Mouse (Mus musculus) right cerebral cortex, postnatal 4 days (tissue): ENCODE data around the gene Mymx.
A peak's percentile ranks its signal among the peaks of the same experiment; 100 is the strongest.

Source experiments
- DNase-seq: peaks from one replicate; pipeline ENCODE4 v3.0.0-alpha.2; 2022

Gene Mymx

DNA sequence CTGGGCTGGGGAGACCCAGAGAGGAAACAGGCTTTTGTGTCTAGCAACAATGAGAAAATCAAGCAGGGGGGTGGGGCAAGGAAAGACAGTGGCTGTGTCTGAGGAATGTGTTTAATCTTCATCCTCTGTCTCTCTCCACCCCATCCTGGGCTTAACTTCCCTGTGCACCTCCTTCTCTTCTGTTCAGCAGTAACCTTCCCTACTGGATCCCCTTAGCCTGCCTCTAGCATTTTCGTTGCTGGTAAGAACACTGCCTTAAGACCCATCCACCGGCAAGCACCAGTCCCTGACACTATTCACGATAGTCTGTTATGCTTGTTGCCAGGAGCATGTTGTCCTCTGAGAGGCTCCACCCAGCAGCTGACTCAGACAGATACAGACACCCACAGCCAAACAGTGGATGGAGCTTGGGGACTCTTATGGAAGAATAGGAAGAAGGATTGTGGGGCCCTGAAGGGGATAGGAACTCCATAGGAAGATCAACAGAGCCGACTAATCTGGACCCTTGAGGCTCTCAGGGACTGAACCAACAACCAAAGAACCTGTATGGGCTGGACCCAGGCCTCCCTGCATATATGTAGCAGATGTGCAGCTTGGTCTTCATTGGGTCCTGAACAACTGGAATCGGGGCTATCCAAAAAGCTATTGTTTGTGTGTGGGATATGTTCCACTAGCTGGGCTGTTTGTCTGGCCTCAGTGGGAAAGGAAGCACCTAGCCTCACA is 8.4 kb upstream of the Mymx start:
- DNase-seq: no peak

DNA sequence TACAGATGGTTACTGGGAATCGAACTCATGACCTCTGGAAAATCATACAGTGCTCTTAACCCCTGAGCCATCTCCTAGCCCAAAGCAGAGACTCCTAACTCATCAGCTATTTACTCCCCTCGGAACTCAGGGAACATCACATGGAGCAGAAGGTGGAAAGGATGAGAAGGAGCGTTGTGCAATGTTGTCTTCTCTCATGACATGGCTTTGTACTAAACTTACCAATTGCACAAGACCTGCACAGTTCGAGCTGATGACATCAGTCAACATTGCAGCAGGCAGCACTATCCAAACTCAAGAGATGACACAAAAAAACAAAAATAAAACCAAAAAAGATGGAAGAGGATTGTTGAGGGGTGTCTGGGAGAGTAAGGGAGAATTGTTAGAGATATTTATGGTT is 6.5 kb upstream of the Mymx start:
- no peak for DNase-seq

DNA sequence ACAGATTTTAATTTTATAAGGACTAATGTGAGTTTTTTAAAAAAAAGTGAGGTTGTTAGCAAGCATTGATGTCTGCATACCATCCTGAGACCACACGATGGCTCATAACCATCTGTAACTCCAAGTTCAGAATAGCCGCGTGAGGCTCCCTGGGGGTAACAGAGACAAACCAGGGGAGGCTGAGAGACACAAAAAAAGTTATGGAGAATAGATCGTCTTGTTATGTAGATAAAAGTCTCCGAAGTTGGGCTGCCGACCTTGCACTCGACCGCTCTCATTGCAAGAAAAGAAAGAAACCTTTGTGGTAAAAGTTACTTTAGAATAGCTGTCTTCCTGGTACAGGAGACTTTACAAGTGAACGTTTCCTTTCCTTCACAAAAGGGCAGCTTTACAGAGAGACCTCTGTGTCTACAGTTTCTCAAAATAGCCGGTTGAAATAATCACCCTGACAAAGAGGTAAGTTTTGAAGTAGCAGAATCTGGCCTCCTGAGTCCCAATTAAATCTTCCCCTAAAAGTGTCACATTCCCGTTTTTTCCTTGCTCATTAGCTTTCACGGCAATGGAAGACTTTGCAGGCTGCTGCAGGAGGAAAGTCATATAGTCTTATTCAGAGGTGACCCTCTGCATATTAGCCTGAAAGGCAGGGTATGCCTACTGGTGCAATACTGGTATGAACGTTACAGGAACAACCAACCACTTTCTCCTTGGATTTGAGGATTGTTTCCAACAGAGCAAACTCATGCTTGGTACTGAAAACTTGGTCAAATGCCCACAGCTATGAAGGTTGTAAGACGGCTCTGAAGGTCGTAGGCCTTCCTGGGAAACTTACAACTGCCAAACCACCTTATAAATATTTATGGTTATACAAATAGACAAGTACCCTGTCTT is 5.3 kb upstream of the Mymx start:
- no peak for DNase-seq

DNA sequence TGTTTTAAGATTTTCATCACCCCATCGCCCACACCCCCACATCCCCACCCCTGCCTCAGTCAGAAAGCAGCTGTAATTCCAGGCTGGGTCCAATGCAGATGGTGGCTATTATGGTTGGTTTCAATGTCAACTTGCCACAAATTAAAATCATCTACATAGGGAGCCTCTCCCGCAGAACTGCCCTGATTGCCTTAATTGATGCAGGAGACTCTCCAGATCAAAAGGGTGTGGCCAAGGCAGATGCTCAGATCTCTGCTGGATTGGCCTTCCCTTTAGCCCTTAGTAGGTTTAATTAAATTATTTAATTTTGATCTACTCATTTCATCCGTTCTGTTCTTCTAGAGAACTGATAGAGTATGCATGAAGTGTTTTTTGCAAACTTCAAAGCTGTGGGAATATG is 1.1 kb upstream of the Mymx start:
- DNase-seq: no peak

DNA sequence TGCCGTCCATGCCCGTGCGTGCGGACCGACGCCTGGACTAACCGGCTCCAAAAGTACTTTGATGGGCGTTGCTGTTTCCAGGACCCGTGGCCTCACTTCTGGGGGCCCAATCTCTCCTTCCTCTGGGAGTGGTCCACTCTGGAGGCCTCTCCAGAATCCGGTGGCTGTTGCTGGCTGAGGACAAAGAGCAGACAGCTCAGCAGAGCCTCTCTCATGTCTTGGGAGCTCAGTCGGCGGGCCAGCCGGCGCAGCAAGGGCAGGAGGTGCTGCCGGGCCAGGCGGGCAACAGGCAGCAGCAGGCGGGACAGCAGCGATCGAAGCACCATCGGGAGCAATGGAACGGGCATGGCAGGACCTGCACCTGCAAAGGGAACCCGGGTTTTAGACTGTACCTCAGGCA is 577 bp downstream of the Mymx start:
- no peak for DNase-seq

DNA sequence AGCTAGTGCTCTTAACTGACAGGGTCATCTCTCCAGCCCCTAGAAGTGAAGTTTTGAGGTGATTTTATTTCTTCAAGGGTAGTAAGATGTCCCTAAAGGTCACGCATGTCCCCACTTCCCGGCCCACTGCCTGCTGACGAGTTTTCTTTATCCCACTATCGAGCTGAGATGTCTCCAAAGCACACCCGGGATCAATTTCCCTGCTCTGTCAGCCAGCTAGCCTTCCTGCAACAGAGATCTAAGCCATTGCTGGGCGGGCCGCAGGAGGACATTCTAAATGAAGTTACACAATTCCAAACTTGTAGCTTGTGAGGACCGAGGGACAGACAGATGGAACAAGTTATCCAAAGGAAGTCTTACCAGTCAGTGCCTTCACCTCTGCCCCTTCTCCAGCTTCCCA is 1.6 kb downstream of the Mymx start:
- no peak for DNase-seq

DNA sequence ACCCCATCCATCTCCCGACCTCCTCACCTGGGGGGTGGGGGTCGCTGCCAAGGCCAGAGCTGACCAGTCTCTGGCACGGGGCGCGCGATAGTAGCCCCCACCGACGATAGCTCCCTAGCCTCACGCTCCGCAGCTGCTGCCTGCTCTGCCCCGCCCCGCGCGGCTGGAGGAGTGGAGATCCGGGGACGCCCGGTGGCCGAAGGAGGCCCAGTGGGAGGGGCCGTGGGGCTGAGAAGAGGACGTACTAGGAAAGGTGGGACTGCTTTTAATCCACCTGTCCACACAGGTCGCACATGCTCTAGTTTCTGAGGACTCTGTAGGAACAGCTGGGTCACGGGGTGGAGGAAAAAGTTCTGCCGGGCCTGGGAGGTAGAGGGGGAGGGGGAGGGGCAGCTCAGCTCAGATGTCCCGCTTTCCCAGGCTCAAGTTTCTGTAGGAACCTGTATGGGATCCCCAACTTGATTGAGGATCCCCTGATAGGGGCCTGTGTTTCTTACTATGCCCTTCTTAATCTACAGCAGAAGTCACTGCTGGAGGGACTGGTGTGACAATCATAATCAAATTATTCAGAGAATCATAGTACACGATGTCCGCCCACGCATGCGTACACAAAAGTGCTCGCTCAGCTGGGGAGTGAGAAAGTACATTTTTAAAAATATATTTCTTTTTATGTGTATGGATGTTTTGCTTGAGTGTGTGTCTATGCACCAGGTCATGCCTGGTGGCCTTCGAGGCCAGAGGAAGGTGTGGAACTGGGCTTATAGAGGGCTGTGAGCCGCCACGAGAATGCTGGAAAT is 2.3 kb downstream of the Mymx start, which contains the start of gene Slc29a1:
Slc29a1 (minus strand) TSS at position 161 of the 797 bp plus-strand sequence.
- no peak for DNase-seq

DNA sequence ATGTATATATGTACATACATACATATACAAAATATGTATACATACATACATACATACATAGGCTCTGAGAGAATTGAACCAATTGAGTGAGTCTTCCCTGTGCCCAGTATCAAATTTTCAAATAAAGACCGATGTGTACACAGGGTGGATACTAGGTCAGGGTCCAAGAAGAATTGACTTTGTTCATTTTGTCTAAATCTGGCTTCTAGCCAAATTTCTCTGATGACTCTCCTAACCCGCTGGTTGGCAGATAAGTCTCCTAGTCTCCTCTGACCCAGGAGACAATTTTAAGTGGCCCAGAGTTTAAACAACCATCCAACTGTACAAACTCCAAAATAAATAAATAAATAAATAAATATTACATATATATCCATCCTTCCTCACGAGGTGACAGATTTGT is 3.0 kb downstream of the Mymx start:
- DNase-seq: no peak

DNA sequence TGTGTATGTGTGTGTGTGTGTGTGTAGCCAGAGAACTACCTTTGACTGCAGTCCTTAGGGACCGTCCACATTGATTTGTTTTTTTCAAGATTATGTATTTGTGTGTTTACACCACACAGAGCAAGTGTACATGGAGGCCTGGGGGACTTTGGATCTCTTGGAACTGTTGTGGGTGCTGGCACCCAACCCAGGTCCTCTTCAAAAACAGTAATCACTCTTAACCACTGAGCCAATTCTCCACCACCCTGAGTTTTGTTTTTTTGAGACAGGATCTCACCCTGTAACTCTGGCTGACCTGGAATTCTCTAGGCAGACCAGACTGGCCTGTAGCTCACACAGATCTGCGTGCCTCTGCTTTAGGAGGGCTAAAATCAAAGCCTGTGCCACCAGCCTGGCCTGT is 3.5 kb downstream of the Mymx start:
- DNase-seq: no peak

DNA sequence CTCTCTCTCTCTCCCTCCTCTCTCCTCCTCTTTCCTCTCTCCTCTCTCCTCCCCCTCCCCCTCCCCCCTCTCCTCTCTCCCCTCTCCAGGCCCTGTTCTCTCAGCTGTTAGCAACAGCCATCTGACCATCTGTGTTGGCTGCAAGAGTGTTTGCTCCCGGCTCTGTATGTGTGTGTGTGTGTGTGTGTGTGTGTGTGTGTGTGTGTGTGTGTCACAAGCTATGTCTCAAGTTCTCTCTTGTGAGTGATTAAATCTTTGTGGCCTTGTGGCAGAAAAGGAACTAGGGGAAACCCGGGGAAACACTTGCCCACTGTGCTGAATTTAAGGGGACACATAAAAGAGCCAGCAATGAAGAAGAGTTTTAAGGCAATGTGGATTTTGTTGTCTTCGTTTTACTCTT is 4.1 kb downstream of the Mymx start:
- DNase-seq: no peak

DNA sequence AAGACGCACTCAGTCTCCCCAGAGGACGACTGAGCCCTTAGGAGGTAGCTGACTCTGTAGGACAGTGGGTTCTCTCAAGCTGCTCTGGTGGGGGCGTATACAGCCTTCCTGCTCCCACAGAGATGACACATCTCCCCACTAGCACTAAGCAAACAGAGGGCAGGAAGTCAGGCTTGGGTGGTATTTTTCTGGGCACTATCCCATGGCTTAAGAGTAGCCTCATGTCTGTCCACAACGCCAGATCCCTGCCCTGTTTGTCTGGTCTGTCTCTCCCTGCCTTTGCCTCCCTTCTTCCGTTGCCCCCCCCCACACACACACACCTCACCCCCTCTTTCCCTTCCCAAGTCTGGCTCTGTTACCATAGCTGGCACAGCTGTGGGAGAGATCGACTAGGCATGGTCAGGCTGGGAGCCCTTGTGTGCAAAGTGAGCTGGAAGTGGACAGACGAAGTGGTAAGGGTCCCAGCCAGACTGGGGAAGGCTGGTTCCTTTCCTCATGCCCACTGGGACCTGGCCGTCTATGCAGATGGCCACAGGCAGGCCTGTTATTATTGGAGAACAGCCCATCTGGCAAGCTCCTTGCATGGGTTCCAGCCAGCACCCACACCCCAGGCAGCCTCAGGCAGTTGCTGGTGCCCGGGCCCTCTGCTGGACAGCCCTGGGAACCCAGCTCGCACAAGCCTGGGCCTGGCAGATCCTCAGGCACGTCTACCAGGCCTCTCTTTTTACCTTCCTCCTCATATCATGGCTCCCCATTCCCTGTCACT is 5.1 kb downstream of the Mymx start:
- peak; percentile 58 for DNase-seq

DNA sequence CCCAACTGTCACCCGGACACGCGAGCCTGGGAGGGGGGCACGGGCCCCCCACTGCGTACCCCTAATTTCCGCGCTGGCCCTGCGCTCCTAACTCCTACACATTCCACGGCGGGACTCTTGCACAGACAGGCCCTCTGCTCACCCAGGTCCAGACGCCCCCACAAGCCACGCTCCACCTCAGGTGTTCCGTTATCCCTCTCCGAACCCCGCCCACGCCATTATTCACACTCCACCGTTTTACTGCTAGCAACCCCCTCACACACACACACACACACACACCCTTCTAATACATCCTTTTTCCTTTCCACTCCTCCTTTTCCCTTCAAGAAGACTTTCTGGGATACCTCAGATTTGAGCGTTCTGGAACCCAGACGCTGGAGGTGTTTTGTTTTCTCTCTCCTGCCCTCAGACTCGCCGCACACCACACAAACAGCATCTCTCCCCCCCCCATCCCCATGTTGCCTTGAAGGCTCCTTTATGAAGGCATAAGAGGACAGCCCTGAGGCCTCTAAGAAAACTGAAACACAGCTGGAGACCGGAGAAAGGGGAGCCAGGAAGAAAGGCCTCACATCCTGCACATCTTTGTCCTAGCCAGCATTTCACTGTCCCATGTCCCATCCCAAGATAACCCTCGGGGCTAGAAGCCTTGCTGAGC is 6.0 kb downstream of the Mymx start:
- no peak for DNase-seq

DNA sequence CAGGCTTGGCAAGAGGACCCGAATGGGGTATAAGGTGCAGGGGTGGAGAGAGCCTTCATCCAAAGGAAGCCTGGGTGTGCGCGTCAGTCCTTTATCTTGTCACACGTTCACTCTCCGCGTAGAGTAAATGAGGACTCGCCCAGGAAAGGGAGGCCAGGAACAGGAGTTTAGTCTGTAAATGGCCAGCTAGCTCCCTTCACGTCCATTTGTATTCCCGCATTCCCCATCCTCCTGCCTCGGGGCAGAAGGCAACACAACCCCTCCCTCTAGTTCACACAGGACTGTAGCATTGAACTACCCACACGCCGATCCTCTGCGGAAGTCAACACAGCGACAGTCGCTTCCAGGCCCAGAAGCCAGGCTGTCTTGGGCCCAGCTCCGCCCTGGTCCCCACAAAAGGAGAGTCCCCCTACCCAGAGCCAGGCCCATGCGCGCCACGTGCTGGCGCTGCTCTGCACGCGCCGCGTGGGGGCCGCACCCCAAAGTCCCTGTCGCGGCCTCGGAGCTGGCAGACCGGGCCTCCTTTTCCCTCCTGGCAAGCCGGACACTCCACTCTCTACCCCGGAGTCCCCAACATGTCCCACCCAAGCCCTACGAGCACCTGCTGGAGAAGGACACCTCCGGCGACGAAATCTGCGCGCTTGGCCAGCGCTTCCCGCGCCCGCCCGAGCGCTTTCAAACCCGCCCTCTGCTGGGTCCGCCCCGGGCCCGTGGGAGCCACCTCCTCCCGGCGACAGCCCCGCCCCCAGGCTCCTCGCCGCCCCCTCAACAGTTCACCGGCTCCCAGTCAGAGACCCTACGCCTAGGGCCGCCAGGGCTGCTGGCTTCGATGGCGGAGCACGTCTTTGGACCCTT is 6.8 kb downstream of the Mymx start:
- DNase-seq: peak; percentile 68

DNA sequence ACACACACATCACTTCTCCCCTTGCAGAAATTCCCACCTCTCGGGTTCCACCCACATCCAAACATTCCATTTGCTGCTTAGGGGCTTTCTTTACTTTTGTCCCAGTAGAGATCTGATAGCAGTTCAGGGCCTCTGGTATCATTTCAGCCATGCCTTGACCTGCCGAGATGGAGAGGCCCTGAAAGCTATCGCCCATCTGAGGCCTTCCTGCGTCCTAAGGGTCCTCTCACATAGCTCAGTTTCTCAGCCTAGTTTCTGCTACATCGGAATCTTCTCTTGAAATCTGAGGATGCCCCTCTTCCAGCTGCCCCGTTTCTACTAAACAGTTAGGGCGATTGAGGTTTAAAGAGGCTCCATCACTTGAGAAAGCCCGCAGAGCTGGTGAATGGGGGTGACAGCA is 7.7 kb downstream of the Mymx start:
- no peak for DNase-seq

DNA sequence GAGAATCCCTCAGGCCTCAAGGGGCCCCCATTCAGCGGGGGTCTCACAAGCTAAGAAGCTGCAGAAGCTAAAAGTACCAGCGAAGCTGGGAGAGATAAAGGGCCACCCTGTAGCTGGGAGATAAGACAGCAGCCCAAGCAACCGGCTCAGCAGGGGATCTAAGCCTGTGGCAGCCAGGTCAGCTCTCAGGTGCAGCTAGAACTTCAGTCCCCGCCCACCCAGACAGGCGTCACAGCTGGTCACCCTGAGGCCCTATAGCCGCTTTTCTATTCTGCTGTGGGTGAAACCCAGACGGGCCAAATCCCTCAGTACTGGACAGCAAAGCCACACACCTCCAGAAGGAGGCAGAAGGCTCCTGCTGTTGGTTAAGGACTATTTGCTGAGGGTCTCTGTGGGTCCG is 8.4 kb downstream of the Mymx start:
- DNase-seq: no peak

DNA sequence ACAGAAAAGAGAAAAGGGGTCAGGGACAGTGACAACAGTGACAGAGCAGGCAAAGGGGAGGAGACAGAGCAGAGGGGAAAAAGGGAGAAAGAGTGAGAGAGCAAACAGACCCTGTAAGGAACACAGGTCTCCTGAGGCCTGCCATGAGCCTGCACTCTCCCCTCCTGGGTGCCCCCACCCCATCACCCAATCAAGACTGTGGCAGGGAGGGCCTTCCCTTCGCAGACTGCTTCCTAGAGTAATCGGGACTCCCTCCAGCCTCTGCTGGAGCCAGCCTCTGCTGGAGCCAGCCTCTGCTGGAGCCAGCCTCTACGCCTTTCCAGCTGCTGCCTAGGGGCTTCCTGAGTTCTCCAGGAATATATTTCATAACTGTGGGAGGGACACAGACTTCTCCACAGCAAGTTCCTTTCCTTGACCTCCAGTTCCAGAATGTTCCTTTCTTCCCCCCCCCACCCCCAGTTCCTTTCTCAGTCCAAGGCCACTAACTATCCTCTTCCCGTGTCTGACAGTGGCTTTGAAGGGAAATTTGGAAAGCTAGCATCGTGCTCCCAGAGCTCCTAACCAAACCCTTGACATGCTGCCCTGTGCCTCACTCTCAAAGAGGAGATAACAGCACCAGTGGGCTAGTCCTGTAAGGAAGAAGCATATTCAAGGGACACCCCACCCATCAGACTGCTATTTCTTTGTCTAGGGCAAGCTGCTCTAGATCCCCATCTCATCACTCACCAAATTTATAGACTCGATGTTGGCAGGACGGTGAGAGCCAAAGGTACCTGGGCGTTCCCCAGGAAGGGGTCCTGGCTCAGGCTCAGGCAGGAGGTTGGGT is 9.1 kb downstream of the Mymx start:
- no peak for DNase-seq

DNA sequence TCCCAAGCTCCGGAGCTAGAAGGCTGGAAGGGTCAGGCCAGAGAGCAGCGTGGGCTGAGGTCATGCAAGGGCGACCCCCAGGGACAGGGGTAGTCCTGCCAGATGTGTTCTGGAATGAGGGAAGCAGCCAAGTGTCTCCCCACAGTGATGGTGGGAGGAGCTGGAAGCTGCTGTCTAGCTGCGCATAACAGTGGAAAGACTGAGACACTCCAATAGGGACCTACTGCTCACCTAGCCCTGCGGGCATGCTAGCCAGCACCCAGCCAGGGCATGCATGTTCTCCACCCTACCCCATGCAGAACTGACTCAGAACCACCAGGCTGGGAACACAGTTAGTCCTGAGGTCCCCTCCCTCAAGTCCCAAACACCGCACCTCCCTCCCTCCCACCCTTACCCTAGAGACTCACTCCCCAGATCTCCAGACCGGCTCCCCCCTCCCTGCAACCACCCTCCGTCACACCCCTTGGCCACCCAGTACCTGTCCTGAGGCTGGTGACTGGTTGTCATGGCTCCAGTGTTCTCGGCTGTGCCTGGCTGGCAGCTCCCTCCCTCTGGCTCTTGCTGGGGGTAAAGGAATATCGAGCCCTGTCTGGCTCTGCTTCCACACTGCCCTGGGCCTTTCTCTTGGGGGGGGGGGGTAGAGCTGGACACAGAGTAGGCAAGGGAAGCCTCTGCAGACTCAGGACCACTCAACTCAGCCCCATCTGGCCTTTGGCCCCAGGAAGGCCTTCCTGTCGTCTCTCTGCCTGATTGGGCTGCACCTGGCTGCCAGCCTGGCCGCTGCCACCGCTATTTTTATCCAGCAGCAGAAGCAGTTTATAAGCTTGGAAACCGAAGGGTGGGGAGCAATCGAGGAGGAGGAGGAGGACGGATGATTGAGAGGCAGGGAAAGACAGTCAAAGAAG is 9.9 kb downstream of the Mymx start:
- no peak for DNase-seq

DNA sequence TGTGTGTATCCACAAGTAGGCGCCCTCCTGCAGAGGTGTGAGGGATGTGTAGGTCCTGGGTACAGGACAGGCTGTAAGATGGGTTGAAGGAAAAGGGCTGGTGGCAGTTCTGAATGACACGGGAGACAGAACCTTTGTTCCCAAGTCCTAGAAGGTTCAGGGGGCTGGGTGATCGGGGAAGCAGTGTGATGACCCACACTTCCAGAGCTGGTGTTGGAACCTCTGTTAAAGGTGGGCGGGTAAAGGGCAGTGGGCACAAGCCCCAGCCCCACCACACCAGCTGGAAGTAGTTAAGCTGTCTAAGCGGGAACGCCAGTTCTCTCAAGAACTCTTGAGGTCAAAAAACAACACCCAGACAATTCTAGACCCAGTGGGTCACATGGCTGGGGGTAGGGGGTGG is 11.5 kb downstream of the Mymx start:
- DNase-seq: no peak

DNA sequence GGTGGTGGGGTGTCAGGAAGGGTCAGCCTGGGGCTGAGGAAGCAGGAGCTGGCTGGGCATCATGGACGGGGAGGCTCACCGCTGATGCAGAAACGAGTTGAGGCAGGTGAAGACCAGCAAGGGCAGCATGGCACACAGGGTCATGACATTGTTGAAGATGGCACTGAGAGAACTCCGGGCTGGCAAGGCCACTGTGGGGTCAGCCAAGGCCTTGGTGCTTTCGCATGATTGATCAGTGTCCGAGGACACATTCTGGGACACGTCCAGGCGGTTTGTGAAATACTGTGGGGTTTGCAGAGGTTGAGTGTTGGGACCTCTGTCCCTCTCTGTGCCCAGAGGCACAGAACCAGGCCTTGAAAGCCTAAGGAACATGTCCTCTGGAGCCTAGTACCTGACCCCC is 12.1 kb downstream of the Mymx start:
- DNase-seq: no peak
